Mouse (Mus musculus) inflammation-experienced regulatory T-cells, adult 6 months (primary cell): ENCODE data around the gene Aacs. TPM values are rescaled to one million over a fixed set of nuclear protein-coding genes. Genes with fewer than 3 reads are reported as not detected.
"Not testable (repeated sequence)": the region's sequence is repeated elsewhere in the genome, so short reads cannot be mapped to it uniquely, and the experiment has no call there.

ENCODE experiments used
- ATAC-seq: one replicate; pipeline ENCODE4 v1.8.0; 2017
- polyA plus RNA-seq, 3 experiments: library from polyadenylated mRNA; unstranded; fragments of 100-300 nt; shearing (Covaris generic); gene quantifications; one replicate each; pipeline ENCODE4 v1.2.1; 2017

Gene Aacs
- polyA plus RNA-seq, 3 experiments from 2014 or later: 22.5 to 25.4 (median 24.7) TPM

- ATAC-seq: no peak
Observed at GRCm38 (mm10) chr5:125466483-125466882, 9.1 kb upstream of the Aacs start.

GRCm38 (mm10) chr5:125467261-125467660 is 8.4 kb upstream of the Aacs start:
- ATAC-seq: no peak

GRCm38 (mm10) chr5:125470713-125471112 is 4.9 kb upstream of the Aacs start:
- no peak for ATAC-seq

GRCm38 (mm10) chr5:125472796-125473475 is 2.7 kb upstream of the Aacs start:
- ATAC-seq: no peak

GRCm38 (mm10) chr5:125475030-125475429 is 584 bp upstream of the Aacs start:
- no peak for ATAC-seq

- no peak for ATAC-seq
Observed at GRCm38 (mm10) chr5:125476286-125476625, 642 bp downstream of the Aacs start.

GRCm38 (mm10) chr5:125476799-125477198 is 1.2 kb downstream of the Aacs start:
- no peak for ATAC-seq

GRCm38 (mm10) chr5:125477533-125477932 is 1.9 kb downstream of the Aacs start:
- ATAC-seq: no peak

GRCm38 (mm10) chr5:125478037-125478436 is 2.4 kb downstream of the Aacs start:
- ATAC-seq: no peak

- no peak for ATAC-seq
Observed at GRCm38 (mm10) chr5:125479376-125479775, 3.8 kb downstream of the Aacs start.

- no peak for ATAC-seq
Observed at GRCm38 (mm10) chr5:125480434-125481231, 5.0 kb downstream of the Aacs start.

- ATAC-seq: no peak
Observed at GRCm38 (mm10) chr5:125482474-125482873, 6.9 kb downstream of the Aacs start.

GRCm38 (mm10) chr5:125483712-125484611 is 8.3 kb downstream of the Aacs start:
- ATAC-seq: no peak

GRCm38 (mm10) chr5:125485031-125485778 is 9.6 kb downstream of the Aacs start:
- no peak for ATAC-seq

- no peak for ATAC-seq
Observed at GRCm38 (mm10) chr5:125486088-125486487, 10.5 kb downstream of the Aacs start.

GRCm38 (mm10) chr5:125487375-125488115 is 11.9 kb downstream of the Aacs start:
- no peak for ATAC-seq

GRCm38 (mm10) chr5:125488116-125488455 is 12.5 kb downstream of the Aacs start:
- ATAC-seq: no peak

GRCm38 (mm10) chr5:125488953-125489352 is 13.3 kb downstream of the Aacs start:
- ATAC-seq: not testable (repeated sequence)

GRCm38 (mm10) chr5:125491107-125491506 is 15.5 kb downstream of the Aacs start:
- no peak for ATAC-seq

GRCm38 (mm10) chr5:125492379-125493092 is 16.9 kb downstream of the Aacs start:
- no peak for ATAC-seq

GRCm38 (mm10) chr5:125493093-125493423 is 17.4 kb downstream of the Aacs start:
- ATAC-seq: no peak
